Mouse (Mus musculus) lung, postnatal 36 days (tissue): ENCODE measurements around the gene Slc22a14.
"Not testable (repeated sequence)": the region's sequence is repeated elsewhere in the genome, so short reads cannot be mapped to it uniquely, and the experiment has no call there.

Experiments used
- DNase-seq: peaks from one replicate; pipeline ENCODE4 v3.0.0; 2022; ENCODE audit warnings: mixed read lengths

Slc22a14 gene

DNA sequence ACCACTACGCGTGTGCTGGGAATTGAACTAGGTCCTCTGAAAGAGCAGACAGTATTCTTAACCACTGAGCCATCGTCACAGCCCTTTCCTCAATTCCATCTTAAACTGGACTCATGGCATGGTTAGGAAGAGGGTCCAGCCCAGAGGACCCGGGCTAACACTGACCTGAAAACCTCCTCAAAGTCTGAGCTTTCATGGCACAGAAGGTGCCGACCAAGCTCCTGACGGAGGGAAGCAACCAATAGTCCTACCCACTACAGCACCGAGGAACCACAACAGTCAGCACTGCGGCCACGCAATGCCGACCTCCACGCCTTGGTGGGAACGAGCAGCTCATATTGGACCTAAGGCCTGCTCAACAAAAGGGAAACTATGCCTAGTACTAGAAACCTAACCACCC lies 109.2 kb downstream of the Slc22a14 start:
- no peak for DNase-seq

- no peak for DNase-seq
These were observed 110.3 kb downstream of the Slc22a14 start for GRCm38 (mm10) chr9:119255096-119255495.

GRCm38 (mm10) chr9:119254187-119254586 lies 111.2 kb downstream of the Slc22a14 start:
- no peak for DNase-seq

GRCm38 (mm10) chr9:119247996-119248395 lies 117.4 kb downstream of the Slc22a14 start:
- DNase-seq, result peak; percentile 46

DNA sequence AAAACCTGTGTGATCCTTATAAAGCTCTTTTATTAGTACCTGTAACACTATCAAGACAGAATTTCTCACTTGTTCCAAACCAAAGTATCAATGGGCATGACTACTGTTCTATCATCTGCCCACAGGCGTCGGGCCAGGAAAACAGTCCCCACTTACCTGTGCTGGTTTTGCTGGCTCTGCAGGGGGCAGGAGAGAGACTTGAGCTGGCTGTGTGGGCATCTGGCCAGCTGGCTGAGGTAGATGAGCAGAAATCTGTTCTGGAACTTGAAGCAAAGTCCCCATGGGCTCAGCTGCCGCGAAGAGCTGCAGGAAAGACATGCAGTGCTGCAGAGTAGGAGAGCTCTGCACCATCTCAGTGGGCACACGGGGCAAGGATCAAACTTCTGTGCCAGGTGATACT lies 118.5 kb downstream of the Slc22a14 start:
- peak; percentile 22 for DNase-seq

- DNase-seq, result no peak
These were observed 121.4 kb downstream of the Slc22a14 start for GRCm38 (mm10) chr9:119243981-119244380.

DNA sequence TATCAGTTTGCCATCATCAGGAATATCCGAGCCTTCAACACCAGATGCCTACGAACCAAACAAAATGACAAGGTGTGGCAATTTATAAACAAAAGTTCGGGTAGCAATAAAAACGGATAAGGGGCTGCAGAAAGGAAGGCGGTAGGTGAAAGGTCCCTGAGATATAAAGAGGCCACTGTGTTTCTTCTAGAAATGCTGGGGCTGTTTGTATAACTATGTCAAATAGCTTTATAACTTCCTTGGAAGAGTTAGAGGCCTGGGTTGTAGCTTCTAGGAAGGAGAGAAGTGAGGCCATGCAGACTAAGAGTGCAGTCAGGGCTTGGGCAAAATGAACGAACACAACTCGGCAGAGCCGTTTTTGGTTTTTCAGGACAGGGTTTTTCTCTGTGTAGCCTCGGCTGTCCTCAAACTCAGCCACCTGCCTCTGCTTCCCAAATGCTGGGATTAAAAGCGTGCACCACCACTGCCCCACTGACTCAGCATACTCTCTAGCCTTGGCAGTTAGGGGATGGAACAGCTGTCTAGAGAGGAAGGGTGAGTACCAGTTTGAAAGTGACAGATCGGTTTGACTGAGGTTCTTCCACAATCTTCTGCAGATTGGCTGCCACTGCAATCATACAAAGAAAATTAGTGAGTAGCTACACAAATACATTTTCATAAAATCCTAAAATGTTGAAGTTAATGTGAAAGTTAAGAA lies 124.0 kb downstream of the Slc22a14 start:
- DNase-seq, result no peak

GRCm38 (mm10) chr9:119240286-119240997 lies 124.9 kb downstream of the Slc22a14 start:
- no peak for DNase-seq

GRCm38 (mm10) chr9:119239274-119239673 lies 126.1 kb downstream of the Slc22a14 start:
- no peak for DNase-seq

DNA sequence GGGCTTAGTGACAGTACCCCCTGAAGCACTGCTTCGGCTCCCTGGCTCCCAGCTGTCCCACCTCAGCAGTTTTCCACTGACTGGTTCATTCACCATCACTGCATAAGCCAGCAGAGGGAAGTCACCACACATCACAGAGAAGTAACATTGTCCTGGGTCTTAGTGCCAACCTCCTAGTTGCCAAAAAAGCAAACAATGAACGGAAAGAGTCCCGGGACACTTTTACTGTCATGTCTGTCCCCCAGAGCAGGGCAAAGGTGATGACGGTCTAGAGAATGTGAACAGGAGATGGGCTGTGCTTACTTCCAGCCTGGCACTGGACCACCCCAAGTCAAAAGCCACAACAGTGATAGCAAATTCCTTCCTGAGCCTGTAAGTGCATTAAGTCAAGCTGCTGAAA lies 126.6 kb downstream of the Slc22a14 start:
- no peak for DNase-seq

GRCm38 (mm10) chr9:119231552-119231951 lies 133.8 kb downstream of the Slc22a14 start:
- no peak for DNase-seq

GRCm38 (mm10) chr9:119230829-119231228 lies 134.5 kb downstream of the Slc22a14 start:
- DNase-seq, result no peak

GRCm38 (mm10) chr9:119220249-119220648 lies 145.1 kb downstream of the Slc22a14 start:
- no peak for DNase-seq

GRCm38 (mm10) chr9:119219667-119220066 lies 145.7 kb downstream of the Slc22a14 start:
- no peak for DNase-seq

DNA sequence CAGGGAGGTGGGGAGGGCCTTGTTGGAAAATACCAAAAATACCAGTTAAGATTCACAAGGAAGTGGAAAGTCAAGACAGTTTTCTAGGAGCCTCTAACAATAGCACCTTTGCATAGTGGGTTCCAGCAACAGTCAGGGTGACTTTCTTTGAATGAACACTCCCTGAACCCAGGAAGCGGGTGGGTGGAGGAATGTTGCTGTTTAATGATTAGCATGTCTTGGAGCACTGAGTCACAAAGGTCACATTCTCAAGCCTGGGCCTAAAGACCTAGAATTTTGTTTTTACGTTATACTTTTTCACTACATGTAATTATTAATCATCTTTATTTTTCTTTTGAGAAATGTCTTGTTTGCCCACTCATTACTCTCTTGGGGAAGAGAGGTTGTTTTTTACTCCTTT lies 150.0 kb downstream of the Slc22a14 start:
- not testable (repeated sequence) for DNase-seq

DNA sequence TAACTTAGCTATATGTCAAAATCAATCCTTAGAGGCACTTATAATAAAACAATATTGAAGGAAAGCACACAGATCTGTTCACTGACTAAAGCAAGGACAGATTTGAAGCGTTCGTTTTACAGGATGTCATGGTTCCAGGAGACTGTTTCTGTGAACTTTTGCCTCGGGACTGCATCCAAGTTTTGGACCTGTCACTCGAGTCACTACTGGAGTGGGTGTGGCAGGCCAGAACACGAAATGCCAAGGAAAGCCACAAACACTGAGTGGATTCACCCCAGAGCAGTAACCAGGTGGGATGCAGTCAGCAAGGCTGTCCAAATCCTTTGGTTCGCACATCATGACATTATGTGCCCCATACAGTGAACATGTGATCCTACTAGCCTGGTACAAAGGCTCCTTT lies 150.8 kb downstream of the Slc22a14 start:
- no peak for DNase-seq

DNA sequence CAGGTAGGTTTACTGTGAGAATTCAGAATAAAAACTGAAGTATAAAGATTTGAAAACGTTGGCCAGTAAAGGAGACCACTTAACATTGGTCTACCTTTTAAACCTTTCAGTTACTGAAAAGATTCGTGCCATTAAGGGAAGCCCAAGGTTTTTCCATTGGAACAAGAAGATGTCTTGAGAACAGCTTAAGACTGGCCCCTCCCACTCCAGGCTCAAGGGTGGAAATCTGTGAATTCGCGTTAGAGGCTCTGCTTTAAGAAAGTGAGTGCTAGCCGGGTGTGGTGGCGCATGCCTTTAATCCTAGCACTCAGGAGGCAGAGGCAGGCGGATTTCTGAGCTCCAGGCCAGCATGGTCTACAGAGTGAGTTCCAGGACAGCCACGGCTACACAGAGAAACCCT lies 152.4 kb downstream of the Slc22a14 start:
- no peak for DNase-seq

DNA sequence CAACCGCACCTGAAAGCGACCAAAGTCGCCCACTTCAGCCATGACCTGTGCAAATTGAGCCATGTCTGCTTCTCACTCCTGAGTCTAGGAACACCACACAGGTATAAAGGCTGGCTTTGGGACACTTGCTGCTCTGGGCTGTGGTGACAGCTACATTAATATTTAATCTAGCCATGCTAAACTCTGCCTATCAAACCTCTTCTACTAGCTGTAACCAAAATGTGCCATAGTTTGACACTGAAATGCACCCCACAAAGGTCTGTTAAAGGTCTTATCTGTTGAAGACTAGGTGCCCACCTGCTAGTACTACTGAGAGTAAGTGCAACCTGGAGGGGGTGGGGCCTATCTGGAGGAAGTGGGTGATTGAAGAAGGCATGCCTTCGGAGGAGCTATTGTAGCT lies 156.4 kb downstream of the Slc22a14 start, which contains the start of gene Slc22a13:
Gene Slc22a13 (minus strand): TSS at position 101 of the 400 bp plus-strand sequence.
- no peak for DNase-seq

DNA sequence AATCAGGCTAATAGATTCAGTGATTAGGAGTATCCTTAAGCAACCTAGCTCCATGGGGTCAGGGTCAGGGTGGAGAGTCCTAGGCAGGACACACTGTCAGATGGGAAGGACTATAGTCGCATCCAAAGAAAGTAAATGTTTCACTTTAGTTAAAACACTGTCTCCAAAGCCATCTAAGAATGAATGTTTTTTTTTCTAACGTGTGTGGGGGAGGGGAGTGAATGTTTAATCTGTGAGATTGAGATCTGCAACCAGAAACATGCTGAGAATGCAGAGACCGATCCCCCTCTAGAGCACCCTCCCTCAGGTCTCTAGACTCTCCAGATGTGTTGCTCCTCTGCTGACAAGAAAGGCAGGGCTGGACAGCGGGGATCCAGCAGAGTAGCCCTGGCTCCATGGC lies 158.2 kb downstream of the Slc22a14 start:
- DNase-seq, result no peak

DNA sequence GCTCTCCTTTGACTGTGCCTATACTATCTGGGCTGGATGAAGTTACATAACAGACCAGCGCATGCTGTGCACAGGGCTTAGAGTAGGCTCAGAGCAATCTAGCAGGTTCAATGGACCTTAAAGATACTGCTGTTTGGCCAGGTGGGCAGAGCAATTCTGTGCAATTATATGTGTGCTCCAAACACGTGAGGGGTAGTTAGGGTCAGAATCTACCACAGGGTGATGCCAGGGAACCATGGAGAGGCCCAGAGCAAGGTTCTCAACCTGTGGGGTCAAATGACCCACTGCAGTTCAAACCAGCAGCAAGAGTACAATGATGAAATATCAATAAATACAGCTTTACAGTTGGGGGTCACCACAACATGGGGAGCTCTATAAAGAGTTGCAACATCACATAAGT lies 158.7 kb downstream of the Slc22a14 start:
- DNase-seq, result no peak

GRCm38 (mm10) chr9:119205756-119206155 lies 159.6 kb downstream of the Slc22a14 start:
- DNase-seq, result no peak

DNA sequence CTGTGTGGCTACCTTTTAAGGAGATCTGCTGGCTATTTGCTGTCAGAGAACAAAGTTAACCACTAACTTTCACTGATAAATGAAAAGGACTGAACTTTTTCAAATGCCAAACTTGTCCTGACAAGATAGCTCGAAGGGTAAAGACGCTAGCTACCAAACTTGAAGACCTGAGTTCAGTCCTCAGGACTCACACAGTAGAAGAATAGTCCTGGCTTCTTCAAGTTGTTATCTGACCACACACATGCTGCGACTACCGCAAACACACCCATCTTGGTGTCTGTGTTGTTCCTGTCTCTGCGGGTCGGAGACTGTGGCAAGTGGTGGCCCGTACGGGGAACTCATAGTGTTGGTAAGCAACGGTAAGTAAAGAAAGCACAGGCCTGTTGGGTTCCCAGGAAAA lies 161.7 kb downstream of the Slc22a14 start:
- DNase-seq, result no peak

DNA sequence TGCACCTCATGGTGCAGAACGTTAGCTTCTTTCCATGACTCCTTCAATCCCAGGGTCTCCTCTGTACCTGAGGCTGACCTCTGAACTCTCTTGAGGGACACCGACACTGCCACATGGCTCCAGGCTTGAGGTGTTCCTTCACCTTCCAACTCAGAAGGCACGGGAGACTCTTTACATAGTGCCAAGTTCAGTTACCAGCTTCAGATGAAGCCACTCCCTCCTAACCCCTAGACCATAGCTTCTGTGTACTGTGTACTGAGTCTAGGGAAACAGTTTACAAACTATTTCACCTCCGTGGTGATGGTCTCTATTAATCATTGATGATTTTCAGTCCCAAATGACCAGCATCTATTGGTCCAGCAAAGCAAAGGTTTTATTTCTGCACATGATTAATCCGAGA lies 163.7 kb downstream of the Slc22a14 start:
- DNase-seq, result no peak

- DNase-seq, result peak; percentile 14
These were observed 166.0 kb downstream of the Slc22a14 start for GRCm38 (mm10) chr9:119199151-119199861.
